ENCODE assay signal across 28 mouse cellular contexts in genomic region chr5:23856164-23856563, GRCm38 (mm10).
"Had no signal": no experiment of that assay in that cellular context is flagged by ENCODE, and none has a peak within 500 bp of the region (broad histone marks: within the 10 kb centered on the region; RNA-seq: fewer than 3 reads in every experiment).

No protein-coding gene starts in this region.

- ATAC-seq: hindbrain, embryonic 16.5 days; inflammation-experienced regulatory T-cells, adult 6 months; intestine, embryonic 15.5 days; intestine, postnatal 0 days had no signal

- DNase-seq: gastrocnemius, adult 2 months; gastrocnemius, postnatal 10 days; gastrocnemius, postnatal 25 days; heart, postnatal 14 days; heart, postnatal 36 days; kidney, adult 18-20 months; kidney, adult 8-10 months; kidney, postnatal 10 days; kidney, postnatal 25 days; kidney, postnatal 4 days; liver; liver, embryonic 13.5 days had no signal

- H3K27me3 ChIP-seq: heart, embryonic 13.5 days; heart, embryonic 15.5 days; hindbrain, embryonic 12.5 days; intestine, embryonic 15.5 days; limb, embryonic 12.5 days; liver, embryonic 13.5 days; liver, embryonic 15.5 days had no signal

- H3K4me2 ChIP-seq: heart, embryonic 11.5 days; heart, embryonic 13.5 days; heart, embryonic 15.5 days; hindbrain, embryonic 12.5 days; hindbrain, embryonic 14.5 days; intestine, embryonic 15.5 days; limb, embryonic 12.5 days; liver, embryonic 11.5 days; liver, embryonic 13.5 days; liver, embryonic 15.5 days had no signal

- H3K9me3 ChIP-seq: heart, embryonic 13.5 days; heart, embryonic 15.5 days; hindbrain, embryonic 10.5 days; hindbrain, embryonic 12.5 days; intestine, embryonic 15.5 days; limb, embryonic 10.5 days; limb, embryonic 12.5 days; liver, embryonic 13.5 days; liver, embryonic 15.5 days had no signal

- H3K9ac ChIP-seq: heart, embryonic 13.5 days; heart, embryonic 15.5 days; hindbrain, embryonic 12.5 days; hindbrain, embryonic 14.5 days; intestine, embryonic 15.5 days; limb, embryonic 12.5 days; liver, embryonic 13.5 days; liver, embryonic 15.5 days had no signal

- H3K27ac ChIP-seq: gastrocnemius, adult 2 months; heart, embryonic 13.5 days; heart, embryonic 15.5 days; hindbrain, embryonic 10.5 days; hindbrain, embryonic 12.5 days; hindbrain, embryonic 14.5 days; intestine, embryonic 15.5 days; layer of hippocampus, adult 2 months; left cerebral cortex, adult 2 months; limb, embryonic 10.5 days; limb, embryonic 12.5 days; liver, embryonic 13.5 days; liver, embryonic 15.5 days had no signal

- H3K4me3 ChIP-seq: gastrocnemius, adult 2 months; heart, embryonic 13.5 days; heart, embryonic 15.5 days; hindbrain, embryonic 10.5 days; hindbrain, embryonic 12.5 days; intestine, embryonic 15.5 days; layer of hippocampus, adult 2 months; left cerebral cortex, adult 2 months; limb, embryonic 10.5 days; limb, embryonic 12.5 days; liver, embryonic 13.5 days; liver, embryonic 15.5 days had no signal
